Mouse (Mus musculus) Patski (cell line): ENCODE data around the gene Car10. TPM values are rescaled to one million over a fixed set of nuclear protein-coding genes. Genes with fewer than 3 reads are reported as not detected.

Experiments
- ATAC-seq: fragments of 100-300 bp; one replicate; pipeline ENCODE4 v1.8.0; 2021
- CTCF ChIA-PET: fragments of 350-600 bp; sonication (Branson Sonifier 250); formaldehyde crosslinking; loops from one replicate; lab custom pipeline; 2022; ENCODE audit warnings: inconsistent platforms; lab: Charles Lee
- POLR2A ChIA-PET: fragments of 350-600 bp; sonication (Branson Sonifier 250); formaldehyde crosslinking; loops from one replicate; lab custom pipeline; 2022; ENCODE audit warnings: antibody characterized with exemption, inconsistent platforms; lab: Charles Lee
- DNase-seq: peaks from one replicate; pipeline ENCODE4 v3.0.0-alpha.2; 2011; ENCODE audit warnings: low read depth, low spot score
- H3K27me3 ChIP-seq: fragments of 371-371 bp; one replicate; pipeline ENCODE4 v1.5.1; 2021
- CTCF ChIP-seq: fragments of 100-300 bp; IDR thresholded peaks from one replicate; pipeline ENCODE4 v1.5.1; 2021
- in situ Hi-C: fragments of 300-500 bp; cut with MboI; formaldehyde crosslinking; loops from 3 replicates; pipeline ENCODE4 v1.11.1; 2018; ENCODE audit warnings: low pct_unique_long_range_greater_than_20kb, mixed read lengths
- polyA plus RNA-seq: library from polyadenylated mRNA; unstranded; gene quantifications from one replicate; pipeline ENCODE4 v1.2.3, GENCODE M21; 2021

The Car10 gene
- polyA plus RNA-seq, 1 experiment from 2014 or later, result not detected

GRCm38 (mm10) chr11:93497896-93498295 lies 400.1 kb downstream of the Car10 start:
- TF ChIP-seq CTCF, result no peak

GRCm38 (mm10) chr11:93500442-93500841 lies 402.6 kb downstream of the Car10 start:
- H3K27me3 ChIP-seq, result no peaks in the 10 kb centered on the region
- TF ChIP-seq CTCF, result no peak
- DNase-seq (no peak), ATAC-seq (no peak)
- POLR2A ChIA-PET, result no interaction called here
- CTCF ChIA-PET, result no interaction called here
- in situ Hi-C loops, result no loop called here

More at GRCm38 (mm10) chr11:93497896-93498295, 400.1 kb downstream of the Car10 start:
- POLR2A ChIA-PET, result no interaction called here
- ATAC-seq, result no peak
- no peaks in the 10 kb centered on the region for H3K27me3 ChIP-seq
- in situ Hi-C loops, result no loop called here
- DNase-seq, result no peak
- CTCF ChIA-PET, result interaction anchor here (1.2 kb wide), 1 partner anchor 358 kb away, joined by 5 read pairs; no protein-coding TSS in a partner anchor

GRCm38 (mm10) chr11:93501671-93502070 lies 403.8 kb downstream of the Car10 start:
- ATAC-seq (no peak), DNase-seq (no peak)
- H3K27me3 ChIP-seq, result no peaks in the 10 kb centered on the region
- no peak for TF ChIP-seq CTCF
- CTCF ChIA-PET, result no interaction called here
- POLR2A ChIA-PET, result no interaction called here
- in situ Hi-C loops, result no loop called here

- in situ Hi-C loops, result no loop called here
- no peak for ATAC-seq
- no peaks in the 10 kb centered on the region for H3K27me3 ChIP-seq
- TF ChIP-seq CTCF, result no peak
- ChIA-PET POLR2A (no interaction called here), CTCF (interaction anchor here (1.3 kb wide), 1 partner anchor 22 kb away, joined by 3 read pairs; no protein-coding TSS in a partner anchor)
- DNase-seq, result no peak
Observed at GRCm38 (mm10) chr11:93502864-93503263, 405.0 kb downstream of the Car10 start.

- in situ Hi-C loops, result no loop called here
- no peak for ATAC-seq
- no peak for DNase-seq
- ChIA-PET POLR2A (no interaction called here), CTCF (interaction anchor here (1.3 kb wide), 1 partner anchor 22 kb away, joined by 3 read pairs; no protein-coding TSS in a partner anchor)
- TF ChIP-seq CTCF, result peak; percentile 61
- H3K27me3 ChIP-seq, result no peaks in the 10 kb centered on the region
Observed at GRCm38 (mm10) chr11:93503469-93503868, 405.6 kb downstream of the Car10 start.

GRCm38 (mm10) chr11:93509527-93510235 lies 411.9 kb downstream of the Car10 start:
- CTCF ChIA-PET, result no interaction called here
- in situ Hi-C loops, result no loop called here
- POLR2A ChIA-PET, result no interaction called here
- no peak for DNase-seq
- no peak for TF ChIP-seq CTCF
- ATAC-seq, result no peak
- no peaks in the 10 kb centered on the region for H3K27me3 ChIP-seq

GRCm38 (mm10) chr11:93512843-93513242 lies 415.0 kb downstream of the Car10 start:
- ChIA-PET POLR2A (interaction anchor here (0.6 kb wide), 1 partner anchor 50 kb away, joined by 4 read pairs; no protein-coding TSS in a partner anchor), CTCF (no interaction called here)
- DNase-seq, result no peak
- no peaks in the 10 kb centered on the region for H3K27me3 ChIP-seq
- in situ Hi-C loops, result no loop called here
- no peak for TF ChIP-seq CTCF
- no peak for ATAC-seq

- CTCF ChIA-PET, result no interaction called here
- POLR2A ChIA-PET, result no interaction called here
- no peak for TF ChIP-seq CTCF
Observed at GRCm38 (mm10) chr11:93514396-93514795, 416.6 kb downstream of the Car10 start.

GRCm38 (mm10) chr11:93515566-93515965 lies 417.7 kb downstream of the Car10 start:
- in situ Hi-C loops, result no loop called here
- H3K27me3 ChIP-seq, result no peaks in the 10 kb centered on the region

More at GRCm38 (mm10) chr11:93514396-93514795, 416.6 kb downstream of the Car10 start:
- in situ Hi-C loops, result no loop called here
- DNase-seq (no peak), ATAC-seq (no peak)
- H3K27me3 ChIP-seq, result no peaks in the 10 kb centered on the region

GRCm38 (mm10) chr11:93516216-93516615 lies 418.4 kb downstream of the Car10 start:
- POLR2A ChIA-PET, result no interaction called here
- ATAC-seq (no peak), DNase-seq (no peak)
- H3K27me3 ChIP-seq, result no peaks in the 10 kb centered on the region
- CTCF ChIA-PET, result no interaction called here
- in situ Hi-C loops, result no loop called here
- no peak for TF ChIP-seq CTCF

More at GRCm38 (mm10) chr11:93515566-93515965, 417.7 kb downstream of the Car10 start:
- no peak for TF ChIP-seq CTCF
- DNase-seq (no peak), ATAC-seq (no peak)
- CTCF ChIA-PET, result interaction anchor here (1.0 to 1.1 kb wide), 2 partner anchors 9 to 11 kb away, joined by 3 read pairs; no protein-coding TSS in a partner anchor
- POLR2A ChIA-PET, result no interaction called here

- POLR2A ChIA-PET, result no interaction called here
- CTCF ChIA-PET, result no interaction called here
- ATAC-seq (no peak), DNase-seq (no peak)
- in situ Hi-C loops, result no loop called here
- no peaks in the 10 kb centered on the region for H3K27me3 ChIP-seq
- TF ChIP-seq CTCF, result no peak
Observed at GRCm38 (mm10) chr11:93516946-93517345, 419.1 kb downstream of the Car10 start.
